Mouse (Mus musculus) gastrocnemius, postnatal 4 days (tissue): Measurements from ENCODE around the gene Tmem229b. TPM values are rescaled to one million over a fixed set of nuclear protein-coding genes. Genes with fewer than 3 reads are reported as not detected.
A peak's percentile ranks its signal among the peaks of the same experiment; 100 is the strongest.
"Not testable (repeated sequence)": the region's sequence is repeated elsewhere in the genome, so short reads cannot be mapped to it uniquely, and the experiment has no call there.

ENCODE experiments used
- DNase-seq, 2 experiments: peaks; one replicate each; pipeline ENCODE4 v3.0.0; 2021 to 2022; ENCODE audit warnings: low spot score in 2 of 2, mixed read lengths in 2 of 2
- long read RNA-seq, 2 experiments: library from polyadenylated mRNA; stranded (forward); transcript quantifications; one replicate each; pipeline ENCODE4 v2.0.0; 2021
- total RNA-seq, 2 experiments: library from RNA; stranded (reverse); gene quantifications; 2 replicates each; pipeline ENCODE4 v1.2.3; 2021

Tmem229b gene
- total RNA-seq, result 1 to 10 TPM; 7.7 to 8.0 TPM
- long read RNA-seq, experiment 1, partial matches to known transcripts, result 0 of 7 reads
- long read RNA-seq, experiment 1, other reads (novel, unspliced or antisense), result 5 of 7 reads
- long read RNA-seq, experiment 2, partial matches to known transcripts, result 0 of 5 reads
- long read RNA-seq, experiment 2, other reads (novel, unspliced or antisense), result 5 of 5 reads

DNA sequence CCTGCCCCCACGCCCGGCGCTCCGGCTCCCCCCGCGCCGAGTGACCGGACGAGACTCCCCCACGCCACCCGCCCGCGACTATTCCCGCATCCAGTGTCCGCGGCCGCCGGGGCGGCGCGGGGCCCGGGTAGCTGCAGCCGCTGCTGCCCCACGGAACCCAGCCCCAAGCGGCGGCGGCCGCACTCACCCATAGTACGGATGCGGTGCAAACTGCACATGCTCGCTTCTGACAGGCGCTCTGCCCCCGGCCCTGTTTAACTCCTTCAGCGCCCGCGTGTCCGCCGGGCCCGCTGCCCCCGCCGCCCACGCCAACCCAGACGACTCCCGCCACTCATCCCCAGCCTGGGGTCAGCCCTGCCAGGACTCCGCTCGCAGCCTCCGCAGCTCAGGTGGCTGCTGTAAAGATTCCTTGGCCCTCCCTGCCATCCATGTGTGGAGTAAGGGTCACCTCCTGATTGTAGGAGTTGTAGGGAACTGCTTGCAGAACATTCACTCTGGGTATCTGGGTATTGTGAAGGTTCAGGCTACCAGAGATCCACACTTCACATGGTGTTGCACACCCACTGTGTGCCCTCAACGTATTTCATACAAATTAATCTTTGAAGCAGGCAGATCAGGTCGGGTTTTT is at the start of gene Tmem229b:
Gene Tmem229b, minus strand, starts transcription at position 502 of the 628 bp plus-strand sequence.
- peak; percentile 24 to 58 for DNase-seq

DNA sequence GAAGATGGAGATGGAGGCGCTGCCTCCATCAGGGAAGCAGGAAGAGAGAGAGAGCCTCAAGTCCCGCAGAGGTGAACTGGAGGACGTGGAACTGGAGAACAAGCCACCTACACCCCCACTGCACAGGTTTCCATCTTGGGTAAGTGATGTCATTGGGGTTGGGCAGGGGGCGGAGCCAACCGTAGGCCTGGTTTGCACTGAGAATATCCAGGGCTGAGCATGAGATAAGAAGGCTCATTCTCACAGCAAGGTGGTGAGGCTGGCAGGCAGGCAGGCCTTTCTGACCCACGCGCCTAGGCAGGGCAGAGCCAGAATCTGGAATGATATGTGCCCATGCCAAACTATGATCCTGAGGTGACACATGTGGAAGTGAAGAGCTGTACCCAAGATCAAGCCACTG is 47.8 kb upstream of the Tmem229b start:
- DNase-seq, result no peak

DNA sequence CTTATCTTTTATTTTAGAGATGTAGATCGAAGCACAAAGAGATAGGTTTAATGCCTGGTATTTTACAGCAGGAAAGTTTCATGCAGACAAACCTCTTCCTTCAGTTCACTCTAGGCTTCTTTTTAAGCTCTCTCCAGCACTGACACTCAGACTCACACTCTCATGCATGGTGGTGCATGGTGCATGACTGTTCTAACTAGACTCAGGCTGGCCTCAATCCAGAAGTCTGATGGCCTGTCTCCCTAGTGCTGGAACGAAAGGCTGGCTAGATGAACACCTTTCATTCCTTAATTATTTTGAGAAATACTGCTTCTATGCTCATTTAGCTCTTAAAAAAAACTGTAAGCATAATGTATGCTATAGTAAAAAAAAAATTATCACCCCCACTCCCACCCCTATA is 44.6 kb upstream of the Tmem229b start:
- DNase-seq, result no peak

DNA sequence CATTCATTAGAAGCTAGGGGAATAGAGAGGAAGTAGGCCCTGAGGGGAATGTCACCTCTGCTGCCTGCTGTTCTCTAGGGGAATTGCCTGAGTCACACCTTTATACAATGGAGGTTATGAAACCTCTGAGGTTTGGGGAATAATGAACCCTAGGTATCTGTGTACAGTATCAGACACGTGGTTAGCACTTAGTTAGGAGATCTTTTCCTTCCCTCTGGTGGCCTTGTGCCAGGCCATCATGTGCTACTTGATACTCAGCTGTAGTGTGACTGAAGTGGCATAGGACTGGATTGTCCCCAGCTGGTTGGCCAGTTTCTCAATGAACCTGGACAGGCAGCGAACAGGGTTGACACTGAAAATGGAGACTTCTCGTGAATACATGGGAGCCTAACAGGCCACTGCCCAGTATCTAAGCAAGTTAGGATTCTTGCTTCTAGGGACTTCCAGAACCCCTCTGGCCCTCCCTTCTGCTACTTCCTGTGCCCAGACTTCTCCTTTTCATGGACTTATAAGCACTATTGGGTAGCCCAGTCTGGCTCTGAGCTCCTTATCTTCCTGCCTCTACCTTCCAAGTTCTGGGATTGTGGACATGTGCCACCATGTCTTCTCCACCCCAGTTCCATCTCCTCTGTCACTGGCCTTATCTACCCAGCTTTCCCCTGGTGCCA is 43.3 kb upstream of the Tmem229b start:
- no peak for DNase-seq

DNA sequence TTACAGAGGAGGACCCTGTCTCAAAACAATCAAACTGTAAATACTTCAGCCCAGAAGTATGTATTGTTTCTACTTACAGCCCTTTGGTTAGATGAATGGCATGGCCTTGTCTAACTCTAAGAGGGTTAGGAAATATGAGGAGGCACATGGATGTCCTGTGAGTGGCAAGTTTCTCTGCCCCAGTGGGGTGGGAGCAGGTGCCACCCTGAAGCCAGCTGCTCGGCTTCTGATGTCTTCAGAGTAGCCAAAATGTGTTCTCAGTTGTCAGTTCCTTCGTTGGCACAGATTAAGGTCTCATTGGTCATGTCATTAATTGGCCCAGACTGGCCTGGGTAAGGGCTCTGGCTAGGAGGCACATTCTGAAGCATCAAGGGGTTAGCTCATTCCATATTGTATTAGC is 42.4 kb upstream of the Tmem229b start:
- no peak for DNase-seq

DNA sequence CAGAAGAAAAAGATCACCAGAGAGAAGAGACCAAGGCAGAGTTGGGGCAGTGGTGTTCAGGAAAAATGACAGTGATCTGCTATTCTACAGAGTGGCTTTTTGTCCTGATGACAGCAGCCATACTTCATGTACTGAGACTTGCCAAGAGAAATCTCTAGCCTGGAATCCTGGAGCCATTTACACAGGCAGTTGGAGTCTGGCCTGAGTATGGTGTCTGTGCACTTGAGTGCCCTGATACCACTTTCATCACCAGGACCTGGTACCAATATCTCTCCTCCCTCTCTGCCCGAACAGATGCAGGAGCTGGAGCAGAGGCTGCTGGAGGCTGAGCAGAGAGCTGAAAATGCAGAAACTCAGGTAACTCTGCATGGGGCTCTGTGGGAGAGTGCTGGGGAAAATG is 41.5 kb upstream of the Tmem229b start:
- no peak for DNase-seq

DNA sequence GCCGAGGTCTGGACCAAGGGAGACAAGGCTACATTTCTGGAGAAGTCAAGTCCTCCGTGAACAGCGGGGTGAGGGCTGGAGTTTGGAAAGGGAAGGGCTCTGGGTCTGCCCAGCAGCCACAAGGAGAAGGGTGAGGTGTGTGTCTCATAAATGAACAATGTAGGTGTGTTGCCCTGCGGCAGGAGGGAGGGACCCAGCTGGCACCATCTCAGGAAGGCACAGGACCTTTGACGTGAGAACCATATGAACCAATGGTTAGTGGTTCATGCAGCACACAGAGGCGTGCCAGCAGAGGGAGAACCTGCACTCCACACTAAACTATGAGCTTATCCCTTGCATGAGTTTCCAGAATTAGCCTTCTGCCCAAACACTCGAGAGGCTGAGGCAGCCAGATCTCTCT is 39.8 kb upstream of the Tmem229b start:
- no peak for DNase-seq

DNA sequence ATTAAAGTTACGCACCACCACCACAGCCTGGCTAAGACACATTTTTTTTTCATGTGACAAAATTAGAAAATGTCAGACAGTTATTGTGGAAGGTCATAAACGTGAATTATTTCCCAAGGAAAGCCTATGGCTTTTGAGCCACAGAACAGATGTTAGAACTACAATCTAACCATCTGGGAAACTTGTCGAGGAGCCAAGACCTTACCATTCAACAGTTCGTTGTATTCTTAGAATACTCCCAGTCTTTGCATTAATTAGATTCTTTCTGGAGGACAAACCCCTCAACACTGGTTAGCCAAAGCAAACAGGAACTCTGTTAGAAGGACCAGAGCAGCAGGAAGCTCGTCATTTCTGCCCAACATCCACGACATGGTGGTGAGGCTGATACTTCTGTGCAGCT is 38.7 kb upstream of the Tmem229b start:
- DNase-seq, result no peak

DNA sequence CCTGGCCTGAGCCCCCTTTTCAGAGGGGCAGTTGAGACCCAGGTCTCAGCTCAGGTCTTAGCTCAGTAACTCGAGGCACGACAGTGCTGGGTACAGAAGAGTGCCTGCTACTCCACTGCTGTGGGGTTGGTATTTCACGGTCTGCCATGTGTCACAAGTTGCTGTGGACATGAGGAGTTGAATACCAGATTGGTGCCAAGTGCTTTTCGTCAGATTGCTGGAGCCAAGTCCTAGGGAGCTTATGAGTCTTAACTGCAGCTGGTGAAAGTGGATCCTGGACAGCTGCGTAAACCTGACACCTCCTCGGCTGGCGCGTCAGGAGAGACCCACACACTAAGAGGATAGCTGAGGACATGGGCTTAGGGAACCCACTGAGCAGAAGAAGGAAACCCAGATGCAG is 37.2 kb upstream of the Tmem229b start:
- peak in 1 of 2 experiments; percentile 46 for DNase-seq

DNA sequence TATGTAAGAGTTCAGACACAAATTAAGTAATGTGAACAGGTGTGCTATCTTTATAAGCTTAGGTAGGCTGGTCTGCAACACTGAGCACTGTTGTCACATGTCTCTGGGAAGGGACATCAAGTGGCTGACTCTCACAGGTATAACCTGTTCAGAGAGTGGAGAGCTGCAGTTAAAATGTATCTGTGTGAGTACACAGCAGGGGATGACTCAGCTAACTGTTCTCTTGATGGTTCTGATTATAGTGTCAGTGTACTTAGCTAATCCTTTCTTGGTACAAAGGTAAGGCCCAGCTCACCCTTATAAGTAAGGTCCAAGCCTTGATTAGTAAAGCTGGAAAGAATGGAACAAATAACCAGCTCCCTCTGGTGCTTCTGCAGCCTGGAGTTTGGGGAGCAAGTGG is 34.0 kb upstream of the Tmem229b start:
- DNase-seq, result no peak

DNA sequence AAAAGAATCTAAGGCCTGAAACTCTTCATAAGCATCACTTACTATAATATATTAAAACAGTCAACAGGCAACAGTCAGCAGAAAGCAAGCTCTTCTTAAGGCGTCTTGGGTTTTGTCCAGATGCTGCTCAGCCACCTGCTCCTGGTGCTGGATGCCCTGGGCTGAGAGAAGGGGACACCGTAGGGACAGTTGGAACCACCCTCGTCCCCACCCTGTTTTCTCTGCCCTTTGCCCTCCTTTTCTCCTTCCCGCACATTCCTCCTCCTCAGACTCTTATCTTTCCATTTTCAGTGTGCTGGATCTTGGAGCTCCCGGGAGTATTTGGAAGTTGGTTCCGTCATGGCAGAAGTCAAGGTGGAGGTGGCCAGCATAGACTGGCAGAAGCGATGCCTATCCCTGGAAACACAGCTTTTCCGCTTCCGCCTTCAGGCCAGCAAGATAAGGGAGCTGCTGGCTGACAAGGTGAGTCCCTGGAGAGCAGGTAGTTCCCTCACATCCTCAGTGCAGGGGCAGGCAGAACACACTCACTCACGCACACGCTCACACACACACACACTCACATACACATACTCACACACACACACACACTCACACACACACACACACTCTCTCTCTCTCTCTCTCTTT is 32.9 kb upstream of the Tmem229b start:
- no peak for DNase-seq

DNA sequence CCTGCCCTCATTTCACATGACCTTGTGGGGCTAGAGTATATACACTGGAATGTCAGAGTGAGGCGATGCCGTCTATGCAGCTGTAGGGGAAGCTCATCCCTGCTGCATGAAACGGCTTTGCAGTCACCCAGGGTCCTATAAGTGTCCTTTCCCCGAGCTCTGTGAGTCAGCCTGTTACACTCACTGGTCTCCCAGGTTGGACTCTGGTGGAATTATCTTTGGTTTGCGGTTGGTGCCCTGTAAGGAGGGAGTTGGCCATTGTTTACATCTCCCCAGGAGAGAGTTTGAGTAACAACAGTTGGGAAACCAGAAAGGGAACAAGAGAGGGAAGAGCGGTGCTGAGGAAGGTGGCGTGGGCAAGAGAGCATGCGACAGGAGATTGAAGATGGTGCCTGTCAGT is 32.3 kb upstream of the Tmem229b start:
- DNase-seq, result no peak

DNA sequence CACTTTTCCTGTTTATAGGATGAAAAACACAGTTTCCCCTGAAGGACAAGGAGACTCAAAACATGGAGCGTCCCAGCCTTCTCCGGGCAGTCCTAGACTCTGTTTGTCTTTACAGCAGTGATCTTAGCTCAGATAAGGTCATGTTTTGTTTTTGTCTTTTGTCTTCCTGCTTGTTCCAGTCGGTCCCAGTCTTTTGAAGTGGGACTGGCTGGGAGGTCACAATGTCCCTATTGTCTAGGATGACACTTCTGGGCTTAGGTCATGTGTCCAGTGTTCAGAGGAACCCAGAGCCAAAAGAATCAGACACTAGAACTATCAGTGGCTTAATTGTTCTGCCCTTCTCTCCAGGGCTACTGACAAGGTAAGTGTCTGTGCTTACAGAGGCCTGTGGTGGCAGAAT is 27.9 kb upstream of the Tmem229b start:
- no peak for DNase-seq

DNA sequence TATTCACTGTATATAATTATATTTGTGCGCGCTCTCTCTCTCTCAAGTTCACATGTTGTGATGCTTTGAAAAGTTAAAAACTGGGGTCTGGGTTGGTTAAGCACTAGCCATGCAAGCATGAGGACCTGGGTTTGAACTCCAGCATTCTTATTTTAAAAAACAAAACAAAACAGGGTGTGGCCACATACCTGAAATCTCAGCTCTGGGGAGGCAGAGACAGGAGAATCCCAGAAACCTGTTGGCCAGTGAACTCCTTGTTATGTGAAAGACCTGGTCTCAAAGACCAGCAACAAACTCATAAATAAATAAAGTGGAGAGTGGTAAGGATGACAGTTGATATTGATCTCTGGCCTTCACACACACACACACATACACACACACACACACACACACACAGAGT is 26.9 kb upstream of the Tmem229b start:
- no peak for DNase-seq

DNA sequence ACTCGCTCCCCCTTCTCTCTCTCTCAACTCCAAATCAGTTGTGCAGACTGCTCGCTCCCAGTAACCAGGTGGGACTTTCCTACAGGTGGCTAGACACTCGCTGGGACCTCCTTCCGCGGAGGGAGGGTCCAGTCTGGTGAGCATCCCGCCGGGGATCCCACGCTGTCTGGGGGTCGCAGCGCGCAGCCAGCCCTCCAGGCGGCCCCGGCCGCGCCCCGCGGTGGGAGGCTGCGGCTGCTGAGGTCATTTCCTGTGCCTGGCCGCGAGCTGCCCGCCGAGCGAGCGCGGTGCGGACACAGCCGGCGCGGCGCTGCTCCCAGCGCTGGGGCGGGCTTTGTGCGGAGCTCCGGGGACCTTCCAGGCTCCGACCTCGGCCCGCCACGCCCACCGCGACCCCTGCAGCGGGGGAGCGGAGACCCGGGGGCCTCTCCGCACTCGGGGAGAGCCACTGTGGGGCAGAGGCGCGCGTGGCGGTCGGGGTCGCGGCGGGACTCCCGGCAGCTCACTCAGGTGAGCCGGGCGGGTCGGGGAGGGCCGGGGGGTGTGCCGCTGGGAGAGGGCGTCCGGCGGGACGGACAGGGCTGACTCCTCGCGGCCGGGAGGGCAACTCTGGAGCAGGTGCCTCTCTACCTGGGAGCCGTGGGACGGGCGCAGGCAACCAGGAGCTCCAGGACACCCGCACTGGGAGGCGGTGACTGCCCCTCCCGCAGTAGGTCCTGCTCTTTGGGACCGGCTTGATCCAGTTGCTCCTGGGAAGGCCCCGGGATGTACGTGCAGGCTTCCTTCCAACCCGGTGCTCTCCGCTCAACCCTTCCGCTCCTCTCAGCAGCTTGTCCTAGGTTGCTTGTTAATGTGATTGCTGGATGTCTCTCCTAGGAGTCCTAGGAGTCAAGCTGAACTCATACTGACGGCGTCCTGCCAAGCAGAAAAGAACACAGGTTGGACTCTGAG is 21.8 kb upstream of the Tmem229b start, which contains the start of gene Plekhh1:
Gene Plekhh1, plus strand, starts transcription at position 253 of the 951 bp plus-strand sequence.
- DNase-seq, result peak; percentile 25 to 52

DNA sequence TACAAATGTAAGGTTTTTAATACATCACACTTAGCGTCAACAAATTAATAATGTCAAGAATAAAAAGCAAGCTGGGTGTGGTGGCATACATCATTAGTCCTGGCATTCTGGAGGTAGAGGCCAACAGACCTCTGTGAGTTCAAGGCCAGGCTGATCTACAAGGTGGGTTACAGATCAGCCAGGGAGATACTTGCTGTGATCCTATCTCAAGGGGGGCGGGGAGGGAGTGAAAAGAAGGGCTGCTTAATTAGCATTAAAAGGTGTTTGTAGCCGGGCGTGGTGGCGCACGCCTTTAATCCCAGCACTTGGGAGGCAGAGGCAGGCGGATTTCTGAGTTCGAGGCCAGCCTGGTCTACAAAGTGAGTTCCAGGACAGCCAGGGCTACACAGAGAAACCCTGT is 20.1 kb upstream of the Tmem229b start:
- not testable (repeated sequence) for DNase-seq

DNA sequence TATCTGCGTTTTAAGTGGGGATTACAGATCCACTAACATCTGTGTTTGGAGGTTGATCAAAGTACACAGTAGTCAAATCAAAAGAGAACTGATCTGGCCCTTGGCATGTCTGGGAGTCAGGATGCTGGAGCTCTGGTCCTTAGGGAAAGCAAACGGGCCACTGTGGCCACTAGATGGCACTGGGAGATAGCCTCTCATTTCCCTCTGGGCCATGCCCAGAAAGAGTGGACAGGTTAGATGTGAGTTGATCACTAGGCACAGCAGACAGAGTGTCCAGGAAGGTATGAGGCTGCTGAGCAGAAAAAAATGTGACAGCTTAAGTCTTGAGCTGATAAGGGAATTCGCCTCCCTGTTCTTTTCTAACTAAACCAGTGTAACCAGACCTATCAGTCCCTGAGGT is 15.5 kb upstream of the Tmem229b start:
- peak in 1 of 2 experiments; percentile 44 for DNase-seq

DNA sequence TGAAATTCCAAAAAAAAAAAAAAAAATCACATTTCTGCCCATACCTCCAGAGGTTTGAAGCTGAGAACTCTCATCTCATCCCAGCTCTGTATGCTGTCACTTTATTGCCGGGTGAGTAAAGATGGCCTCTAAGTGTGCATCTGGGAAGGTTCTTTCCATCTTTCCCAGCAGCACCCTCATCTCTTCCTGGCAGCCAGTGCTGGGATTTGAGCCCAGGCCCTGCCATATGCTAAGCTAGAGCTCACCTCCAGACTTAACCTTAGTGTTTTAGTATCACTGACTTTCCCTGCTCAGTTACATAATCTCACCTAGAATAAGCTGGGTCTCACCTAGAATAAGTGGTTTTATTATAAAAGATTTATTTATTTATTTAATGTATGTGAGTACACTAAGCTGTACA is 14.5 kb upstream of the Tmem229b start:
- DNase-seq, result no peak

DNA sequence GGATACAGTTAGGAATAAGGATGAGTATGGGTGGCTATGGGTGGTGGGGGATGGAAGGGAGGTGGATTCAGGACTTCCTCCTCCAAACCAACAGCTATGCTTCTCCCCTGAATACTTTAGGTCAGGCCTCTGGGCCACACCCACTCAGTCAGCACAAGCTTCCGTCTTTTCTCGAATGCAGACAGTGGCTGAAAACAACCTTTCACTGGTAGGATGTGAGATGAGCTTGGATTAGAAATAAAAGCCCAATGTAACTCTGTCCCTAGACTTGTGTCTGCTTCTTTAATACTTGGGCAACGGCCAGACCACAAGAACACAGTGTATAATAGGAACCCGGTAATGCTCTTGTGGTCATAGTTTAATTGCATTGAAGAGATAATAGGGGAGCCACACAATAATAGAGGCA is 10.6 kb upstream of the Tmem229b start:
- no peak for DNase-seq

DNA sequence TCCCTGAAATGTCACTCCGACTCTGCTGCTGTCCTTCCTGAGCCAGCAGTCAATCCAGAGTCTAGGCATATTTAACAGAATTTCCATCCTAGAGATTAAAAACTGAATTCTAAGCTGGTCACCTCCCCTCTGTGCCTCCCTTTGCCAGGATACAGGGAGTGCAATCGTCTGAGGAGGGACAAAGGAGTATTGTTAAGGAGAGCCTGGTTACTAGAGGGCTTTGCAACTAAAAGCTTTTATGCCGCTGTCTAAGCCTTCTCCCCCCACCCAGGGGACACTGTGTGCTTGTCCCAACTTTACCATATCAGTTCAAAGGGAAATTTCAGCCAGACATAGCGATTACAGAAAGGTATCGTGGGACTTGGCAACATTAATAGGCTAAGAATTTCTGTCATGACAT is 8.7 kb upstream of the Tmem229b start:
- DNase-seq, result no peak

DNA sequence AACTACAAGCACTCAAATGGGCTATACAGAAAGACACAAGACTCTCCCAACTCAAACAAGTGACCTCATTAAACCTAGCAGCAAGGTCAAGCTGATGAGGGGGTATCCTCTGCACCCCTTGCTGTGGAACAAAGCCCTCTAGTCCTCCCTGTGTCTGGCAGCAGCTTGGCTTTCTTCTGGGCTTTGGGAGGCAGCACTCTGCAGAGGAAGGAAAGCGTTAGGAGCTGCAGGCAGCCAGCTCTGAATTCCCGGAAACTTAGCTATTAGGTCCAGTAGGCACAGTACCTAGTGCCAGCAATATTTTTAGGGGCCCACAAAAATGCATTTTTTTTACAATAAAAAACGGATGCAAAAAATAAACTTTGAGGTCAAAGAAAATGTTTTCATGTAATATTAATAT is 3.1 kb upstream of the Tmem229b start:
- DNase-seq, result no peak
